Mouse (Mus musculus): Measurements from ENCODE around the gene Myadml2. TPM values are rescaled to one million over a fixed set of nuclear protein-coding genes. Genes with fewer than 3 reads are reported as not detected.
A peak's percentile ranks its signal among the peaks of the same experiment; 100 is the strongest.

Gene Myadml2
- polyA plus RNA-seq, 1 experiment: 0.83 TPM

DNA sequence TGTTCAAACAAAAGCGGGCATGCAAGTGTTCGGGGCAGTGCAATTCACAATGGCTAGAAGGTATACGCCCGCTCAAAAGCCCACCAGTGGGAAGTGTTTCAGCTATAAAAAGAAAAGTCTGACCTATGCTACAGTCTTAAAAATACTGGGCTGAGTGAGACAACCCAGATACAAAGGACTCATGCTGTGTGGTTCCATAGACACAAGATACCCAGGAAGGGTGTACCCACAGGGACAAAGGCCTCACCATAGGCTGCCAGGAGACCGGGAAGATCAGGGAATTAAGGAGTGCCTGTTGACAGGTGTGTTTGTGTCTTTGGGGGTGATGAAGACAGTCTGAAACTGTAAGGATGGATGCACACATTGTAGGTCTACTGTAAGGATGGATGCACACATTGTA is 15.8 kb upstream of the Myadml2 start:
- WGBS: 94% methylated on average over 5 of the region's 5 CpGs
- TF ChIP-seq POLR2A (IDR thresholded peaks at IDR 0.05; ENCODE audit: low read depth, low read length): no peak
- no peak for TF ChIP-seq CTCF (IDR thresholded peaks at IDR 0.05; ENCODE audit: extremely low read depth, insufficient read depth, insufficient read length, insufficient replicate concordance)
- DNase-seq (ENCODE audit: low read depth in 1 of 2, low spot score in 2 of 2): no peak
- H3K27me3 ChIP-seq (ENCODE audit: control insufficient read depth, insufficient read depth, low read length): peaks cover 27% of the 10 kb centered on the region
- no peak overlapping the region for H3K4me3 ChIP-seq (ENCODE audit: extremely low read depth, insufficient read depth, insufficient read length)
- peaks cover 15% of the 10 kb centered on the region; the same call in 1 of the 2 replicates for H3K4me1 ChIP-seq (ENCODE audit: control insufficient read depth, insufficient read depth, insufficient read length)
- H3K27ac ChIP-seq (ENCODE audit: insufficient read depth, low read length): no peak overlapping the region
- H3K36me3 ChIP-seq (ENCODE audit: control insufficient read depth, insufficient read depth, low read length): no peaks in the 10 kb centered on the region

DNA sequence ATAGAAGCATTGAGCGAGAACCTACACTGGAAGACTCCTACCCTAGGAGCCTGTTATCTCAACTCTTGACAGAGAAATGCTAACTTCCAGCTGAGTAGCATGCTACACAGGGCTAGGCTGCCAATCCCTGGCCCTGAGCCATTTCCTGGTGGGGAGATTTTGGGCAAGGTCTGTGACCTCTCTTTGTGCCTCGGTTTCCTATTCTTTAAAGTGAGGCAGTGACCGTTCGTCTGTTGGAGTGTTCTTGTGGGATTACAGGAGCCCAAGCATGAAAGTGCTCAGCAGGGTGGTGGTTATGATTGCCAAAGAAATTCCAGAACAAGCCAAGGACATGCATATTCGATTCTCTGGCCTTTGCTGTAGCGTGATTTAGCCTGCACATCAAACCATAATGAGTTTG is 14.8 kb upstream of the Myadml2 start:
- no peaks in the 10 kb centered on the region for H3K36me3 ChIP-seq (ENCODE audit: control insufficient read depth, insufficient read depth, low read length)
- TF ChIP-seq POLR2A (IDR thresholded peaks at IDR 0.05; ENCODE audit: low read depth, low read length): no peak
- no peak for DNase-seq (ENCODE audit: low read depth in 1 of 2, low spot score in 2 of 2)
- H3K4me3 ChIP-seq (ENCODE audit: extremely low read depth, insufficient read depth, insufficient read length): no peak overlapping the region
- H3K27me3 ChIP-seq (ENCODE audit: control insufficient read depth, insufficient read depth, low read length): peaks cover 28% of the 10 kb centered on the region
- peaks cover 15% of the 10 kb centered on the region; the same call in 1 of the 2 replicates for H3K4me1 ChIP-seq (ENCODE audit: control insufficient read depth, insufficient read depth, insufficient read length)
- 77% methylated on average over 6 of the region's 6 CpGs for WGBS
- no peak overlapping the region for H3K27ac ChIP-seq (ENCODE audit: insufficient read depth, low read length)

GRCm38 (mm10) chr11:120661076-120661460 is 13.1 kb upstream of the Myadml2 start, which contains the start of gene Notum:
Gene Notum (minus strand): TSS chr11:120661175.
- Histone ChIP-seq H3K36me3 (ENCODE audit: control insufficient read depth, insufficient read depth, low read length) (no peaks in the 10 kb centered on the region), H3K4me3 (ENCODE audit: extremely low read depth, insufficient read depth, insufficient read length) (peak within 1 kb of the TSS; percentile 31; the same call in 1 of the 2 replicates), H3K27me3 (ENCODE audit: control insufficient read depth, insufficient read depth, low read length) (peaks cover 32% of the 10 kb centered on the region), H3K4me1 (ENCODE audit: control insufficient read depth, insufficient read depth, insufficient read length) (peaks cover 15% of the 10 kb centered on the region; the same call in 1 of the 2 replicates), H3K27ac (ENCODE audit: insufficient read depth, low read length) (no peak within 1 kb of the TSS)
- WGBS: 3% methylated on average over 35 of the region's 35 CpGs
- no peak for DNase-seq (ENCODE audit: low read depth in 1 of 2, low spot score in 2 of 2)
- TF ChIP-seq CTCF (IDR thresholded peaks at IDR 0.05; ENCODE audit: extremely low read depth, insufficient read depth, insufficient read length, insufficient replicate concordance): no peak
- no peak for TF ChIP-seq POLR2A (IDR thresholded peaks at IDR 0.05; ENCODE audit: low read depth, low read length)

- peak overlapping the region; percentile 31; the same call in 1 of the 2 replicates for H3K4me3 ChIP-seq (ENCODE audit: extremely low read depth, insufficient read depth, insufficient read length)
- no peaks in the 10 kb centered on the region for H3K36me3 ChIP-seq (ENCODE audit: control insufficient read depth, insufficient read depth, low read length)
- no peak for DNase-seq (ENCODE audit: low read depth in 1 of 2, low spot score in 2 of 2)
- TF ChIP-seq POLR2A (IDR thresholded peaks at IDR 0.05; ENCODE audit: low read depth, low read length) (no peak), CTCF (IDR thresholded peaks at IDR 0.05; ENCODE audit: extremely low read depth, insufficient read depth, insufficient read length, insufficient replicate concordance) (no peak)
- peaks cover 31% of the 10 kb centered on the region for H3K27me3 ChIP-seq (ENCODE audit: control insufficient read depth, insufficient read depth, low read length)
- H3K27ac ChIP-seq (ENCODE audit: insufficient read depth, low read length): no peak overlapping the region
- WGBS: 2% methylated on average over 88 of the region's 95 CpGs
- peaks cover 15% of the 10 kb centered on the region; the same call in 1 of the 2 replicates for H3K4me1 ChIP-seq (ENCODE audit: control insufficient read depth, insufficient read depth, insufficient read length)
Observed at GRCm38 (mm10) chr11:120660301-120661075, 12.5 kb upstream of the Myadml2 start.

- DNase-seq (ENCODE audit: low read depth in 1 of 2, low spot score in 2 of 2): no peak
- H3K4me3 ChIP-seq (ENCODE audit: extremely low read depth, insufficient read depth, insufficient read length): 0 out of 2 replicates have a peak overlapping the region, but pooled peaks have one; percentile 21
- TF ChIP-seq POLR2A (IDR thresholded peaks at IDR 0.05; ENCODE audit: low read depth, low read length): no peak
- H3K27ac ChIP-seq (ENCODE audit: insufficient read depth, low read length): no peak overlapping the region
- H3K27me3 ChIP-seq (ENCODE audit: control insufficient read depth, insufficient read depth, low read length): peaks cover 31% of the 10 kb centered on the region
- H3K4me1 ChIP-seq (ENCODE audit: control insufficient read depth, insufficient read depth, insufficient read length): peaks cover 15% of the 10 kb centered on the region; the same call in 1 of the 2 replicates
- no peaks in the 10 kb centered on the region for H3K36me3 ChIP-seq (ENCODE audit: control insufficient read depth, insufficient read depth, low read length)
- WGBS: 6% methylated on average over 50 of the region's 50 CpGs
Observed at GRCm38 (mm10) chr11:120659509-120660300, 11.7 kb upstream of the Myadml2 start.

- Histone ChIP-seq H3K4me3 (ENCODE audit: extremely low read depth, insufficient read depth, insufficient read length) (no peak overlapping the region), H3K4me1 (ENCODE audit: control insufficient read depth, insufficient read depth, insufficient read length) (peaks cover 15% of the 10 kb centered on the region; the same call in 1 of the 2 replicates), H3K27me3 (ENCODE audit: control insufficient read depth, insufficient read depth, low read length) (peaks cover 31% of the 10 kb centered on the region), H3K36me3 (ENCODE audit: control insufficient read depth, insufficient read depth, low read length) (no peaks in the 10 kb centered on the region), H3K27ac (ENCODE audit: insufficient read depth, low read length) (no peak overlapping the region)
- peak; percentile 29 to 77 for DNase-seq (ENCODE audit: low read depth in 1 of 2, low spot score in 2 of 2)
- TF ChIP-seq POLR2A (IDR thresholded peaks at IDR 0.05; ENCODE audit: low read depth, low read length): no peak
- TF ChIP-seq CTCF (IDR thresholded peaks at IDR 0.05; ENCODE audit: extremely low read depth, insufficient read depth, insufficient read length, insufficient replicate concordance): peak; percentile 79; the same call in 1 of the 2 replicates
- WGBS: 5% methylated on average over 24 of the region's 24 CpGs
Observed at GRCm38 (mm10) chr11:120658876-120659410, 11.0 kb upstream of the Myadml2 start.
